Mouse (Mus musculus): Measurements from ENCODE around the gene Msh6. TPM values are rescaled to one million over a fixed set of nuclear protein-coding genes. Genes with fewer than 3 reads are reported as not detected.
"Not testable (repeated sequence)": the region's sequence is repeated elsewhere in the genome, so short reads cannot be mapped to it uniquely, and the experiment has no call there.

Gene Msh6
- 6.8 and 9.3 TPM in 2 replicates for polyA plus RNA-seq (2012; ENCODE audit: insufficient read depth, insufficient read length, missing spikeins)

- Histone ChIP-seq H3K27ac (replicated peaks; ENCODE audit: low read depth, low read length) (0 out of 2 replicates have a peak within 1 kb of the TSS, but pooled peaks have one; percentile 1), H3K4me1 (ENCODE audit: control insufficient read depth, insufficient read depth, insufficient read length, low read length) (no peaks in the 10 kb centered on the region; the same call in 1 of the 2 replicates), H3K4me3 (ENCODE audit: insufficient read depth, low read depth, low read length) (peak within 1 kb of the TSS; percentile 74)
Observed at GRCm38 (mm10) chr17:87974629-87975228, at the start of gene Msh6. TSS of gene Msh6 (plus strand) at chr17:87975062.

- Histone ChIP-seq H3K4me3 (ENCODE audit: insufficient read depth, low read depth, low read length) (no peak overlapping the region), H3K27ac (replicated peaks; ENCODE audit: low read depth, low read length) (no peak overlapping the region), H3K4me1 (ENCODE audit: control insufficient read depth, insufficient read depth, insufficient read length, low read length) (no peaks in the 10 kb centered on the region)
Observed at GRCm38 (mm10) chr17:87934326-87934725, 40.5 kb upstream of the Msh6 start.

GRCm38 (mm10) chr17:87934736-87935135 is 40.1 kb upstream of the Msh6 start:
- H3K27ac ChIP-seq (replicated peaks; ENCODE audit: low read depth, low read length) = no peak overlapping the region

GRCm38 (mm10) chr17:87936156-87936555 is 38.7 kb upstream of the Msh6 start:
- Histone ChIP-seq H3K4me1 (ENCODE audit: control insufficient read depth, insufficient read depth, insufficient read length, low read length) (no peaks in the 10 kb centered on the region), H3K4me3 (ENCODE audit: insufficient read depth, low read depth, low read length) (no peak overlapping the region), H3K27ac (replicated peaks; ENCODE audit: low read depth, low read length) (no peak overlapping the region)

More at GRCm38 (mm10) chr17:87934736-87935135, 40.1 kb upstream of the Msh6 start:
- H3K4me3 ChIP-seq (ENCODE audit: insufficient read depth, low read depth, low read length) = no peak overlapping the region
- no peaks in the 10 kb centered on the region for H3K4me1 ChIP-seq (ENCODE audit: control insufficient read depth, insufficient read depth, insufficient read length, low read length)

- no peak overlapping the region for H3K4me3 ChIP-seq (ENCODE audit: insufficient read depth, low read depth, low read length)
- H3K27ac ChIP-seq (replicated peaks; ENCODE audit: low read depth, low read length) = no peak overlapping the region
- H3K4me1 ChIP-seq (ENCODE audit: control insufficient read depth, insufficient read depth, insufficient read length, low read length) = no peaks in the 10 kb centered on the region
Observed at GRCm38 (mm10) chr17:87948965-87949584, 25.8 kb upstream of the Msh6 start.

- H3K4me3 ChIP-seq (ENCODE audit: insufficient read depth, low read depth, low read length); H3K27ac ChIP-seq (replicated peaks; ENCODE audit: low read depth, low read length); H3K4me1 ChIP-seq (ENCODE audit: control insufficient read depth, insufficient read depth, insufficient read length, low read length): not testable (repeated sequence)
Observed at GRCm38 (mm10) chr17:87954618-87955124, 20.2 kb upstream of the Msh6 start.

GRCm38 (mm10) chr17:87957096-87957840 is 17.6 kb upstream of the Msh6 start:
- H3K4me1 ChIP-seq (ENCODE audit: control insufficient read depth, insufficient read depth, insufficient read length, low read length) = no peaks in the 10 kb centered on the region
- no peak overlapping the region for H3K27ac ChIP-seq (replicated peaks; ENCODE audit: low read depth, low read length)
- no peak overlapping the region for H3K4me3 ChIP-seq (ENCODE audit: insufficient read depth, low read depth, low read length)

- no peaks in the 10 kb centered on the region for H3K4me1 ChIP-seq (ENCODE audit: control insufficient read depth, insufficient read depth, insufficient read length, low read length)
- H3K4me3 ChIP-seq (ENCODE audit: insufficient read depth, low read depth, low read length) = no peak overlapping the region
- no peak overlapping the region for H3K27ac ChIP-seq (replicated peaks; ENCODE audit: low read depth, low read length)
Observed at GRCm38 (mm10) chr17:87958283-87958682, 16.6 kb upstream of the Msh6 start.

- H3K27ac ChIP-seq (replicated peaks; ENCODE audit: low read depth, low read length); H3K4me1 ChIP-seq (ENCODE audit: control insufficient read depth, insufficient read depth, insufficient read length, low read length); H3K4me3 ChIP-seq (ENCODE audit: insufficient read depth, low read depth, low read length): not testable (repeated sequence)
Observed at GRCm38 (mm10) chr17:87959406-87959805, 15.5 kb upstream of the Msh6 start.

- H3K27ac ChIP-seq (replicated peaks; ENCODE audit: low read depth, low read length) = not testable (repeated sequence)
Observed at GRCm38 (mm10) chr17:87959931-87960330, 14.9 kb upstream of the Msh6 start.

GRCm38 (mm10) chr17:87963081-87964075 is 11.5 kb upstream of the Msh6 start:
- Histone ChIP-seq H3K27ac (replicated peaks; ENCODE audit: low read depth, low read length) (no peak overlapping the region), H3K4me3 (ENCODE audit: insufficient read depth, low read depth, low read length) (no peak overlapping the region), H3K4me1 (ENCODE audit: control insufficient read depth, insufficient read depth, insufficient read length, low read length) (no peaks in the 10 kb centered on the region)

More at GRCm38 (mm10) chr17:87959931-87960330, 14.9 kb upstream of the Msh6 start:
- H3K4me3 ChIP-seq (ENCODE audit: insufficient read depth, low read depth, low read length); H3K4me1 ChIP-seq (ENCODE audit: control insufficient read depth, insufficient read depth, insufficient read length, low read length): not testable (repeated sequence)

GRCm38 (mm10) chr17:87968483-87968926 is 6.4 kb upstream of the Msh6 start:
- not testable (repeated sequence) for H3K27ac ChIP-seq (replicated peaks; ENCODE audit: low read depth, low read length); H3K4me3 ChIP-seq (ENCODE audit: insufficient read depth, low read depth, low read length); H3K4me1 ChIP-seq (ENCODE audit: control insufficient read depth, insufficient read depth, insufficient read length, low read length)

GRCm38 (mm10) chr17:87971696-87972591 is 2.9 kb upstream of the Msh6 start:
- H3K4me1 ChIP-seq (ENCODE audit: control insufficient read depth, insufficient read depth, insufficient read length, low read length); H3K27ac ChIP-seq (replicated peaks; ENCODE audit: low read depth, low read length); H3K4me3 ChIP-seq (ENCODE audit: insufficient read depth, low read depth, low read length): not testable (repeated sequence)
